Mouse (Mus musculus) G1E (cell line): Measurements from ENCODE around the gene Adm. TPM values are rescaled to one million over a fixed set of nuclear protein-coding genes. Genes with fewer than 3 reads are reported as not detected.
"Not testable (repeated sequence)": the region's sequence is repeated elsewhere in the genome, so short reads cannot be mapped to it uniquely, and the experiment has no call there.

ENCODE experiments used
- ATAC-seq: 2 replicates; pipeline ENCODE4 v1.8.0; 2016; ENCODE audit warnings: mild to moderate bottlenecking; ENCODE audit not compliant: insufficient number of reproducible peaks, poor library complexity, low FRiP score, severe bottlenecking; ENCODE audit errors: extremely low read depth
- DNase-seq: peaks from one replicate; pipeline ENCODE4 v3.0.0; 2012; ENCODE audit warnings: low spot score
- H3K27me3 ChIP-seq: 2 replicates; pipeline ENCODE4 v1.6.1; 2012; ENCODE audit warnings: mild to moderate bottlenecking, low read length, inconsistent platforms; ENCODE audit not compliant: insufficient read depth
- H3K36me3 ChIP-seq: replicated peaks from 2 replicates; pipeline ENCODE3; 2012; ENCODE audit warnings: mild to moderate bottlenecking, inconsistent platforms
- H3K4me1 ChIP-seq: 2 replicates; pipeline ENCODE4 v1.6.1; 2012; ENCODE audit warnings: low read depth, low read length, inconsistent platforms, mixed read lengths; ENCODE audit not compliant: insufficient read depth
- H3K4me3 ChIP-seq: 2 replicates; pipeline ENCODE4 v1.5.1; 2012; ENCODE audit warnings: low read depth, mild to moderate bottlenecking, inconsistent platforms, low read length, moderate library complexity, mixed read lengths
- H3K9me3 ChIP-seq: replicated peaks from 2 replicates; pipeline ENCODE4 v1.6.1; 2012; ENCODE audit warnings: inconsistent platforms
- CTCF ChIP-seq: IDR thresholded peaks from 2 replicates; pipeline ENCODE4 v1.5.1; 2012; ENCODE audit warnings: low read depth, low read length, inconsistent platforms, mixed read lengths
- GATA1 ChIP-seq: IDR thresholded peaks from 2 replicates; pipeline ENCODE4 v1.6.1; 2012; ENCODE audit warnings: borderline replicate concordance, low read length, inconsistent platforms, mixed read lengths
- GATA2 ChIP-seq: IDR thresholded peaks from 2 replicates; pipeline ENCODE4 v1.6.1; 2012; ENCODE audit warnings: low read depth, low read length, inconsistent platforms, borderline replicate concordance
- POLR2AphosphoS5 ChIP-seq: IDR thresholded peaks from 2 replicates; pipeline ENCODE4 v1.6.1; 2012; ENCODE audit warnings: low read depth, low read length, inconsistent platforms; ENCODE audit not compliant: insufficient replicate concordance
- TAL1 ChIP-seq: conservative IDR thresholded peaks from 2 replicates; pipeline ENCODE4 v1.6.1; 2012; ENCODE audit warnings: low read depth, low read length, inconsistent platforms, mixed read lengths
- polyA plus RNA-seq: library from polyadenylated mRNA; stranded (reverse); fragments of >175 nt; gene quantifications from 2 replicates; pipeline ENCODE4 v1.2.3, GENCODE M21; 2012
- total RNA-seq, 2 experiments: library from RNA; stranded (forward) in 1 of 2; stranded (reverse) in 1 of 2; fragments of 200-1000 nt in 1 of 2; fragments of >200 nt in 1 of 2; fragmentation: Nextera tagmentation in 1 of 2; gene quantifications; 2 replicates each; pipeline ENCODE4 v1.2.3; 2014 to 2017

Gene Adm
- total RNA-seq (2014; fragmentation: Nextera tagmentation) (not detected in 2 replicates), total RNA-seq (2017) (not detected in 2 replicates), polyA plus RNA-seq (not detected in 2 replicates)

- Histone ChIP-seq H3K4me3 (no peak within 1 kb of the TSS), H3K36me3 (no peaks in the 10 kb centered on the region), H3K27me3 (peaks cover 27% of the 10 kb centered on the region), H3K9me3 (no peaks in the 10 kb centered on the region), H3K4me1 (peaks cover 3% of the 10 kb centered on the region; the same call in 1 of the 2 replicates)
- ATAC-seq (no peak), DNase-seq (no peak)
- TF ChIP-seq GATA2 (no peak), TAL1 (no peak), POLR2AphosphoS5 (no peak), CTCF (no peak), GATA1 (no peak)
Observed at GRCm38 (mm10) chr7:110627486-110628272, at the start of gene Adm. TSS of gene Adm (plus strand) at chr7:110627661.

GRCm38 (mm10) chr7:110583705-110584104 is 43.8 kb upstream of the Adm start:
- H3K4me1 ChIP-seq = no peaks in the 10 kb centered on the region
- no peak for ATAC-seq
- no peak overlapping the region for H3K4me3 ChIP-seq
- H3K36me3 ChIP-seq = no peaks in the 10 kb centered on the region
- TF ChIP-seq TAL1 = no peak
- no peak for TF ChIP-seq CTCF
- no peak for TF ChIP-seq GATA1
- TF ChIP-seq POLR2AphosphoS5 = no peak
- TF ChIP-seq GATA2 = no peak
- H3K9me3 ChIP-seq = no peaks in the 10 kb centered on the region
- DNase-seq = no peak
- no peaks in the 10 kb centered on the region for H3K27me3 ChIP-seq

GRCm38 (mm10) chr7:110584159-110584558 is 43.3 kb upstream of the Adm start:
- ATAC-seq = no peak
- Histone ChIP-seq H3K27me3 (no peaks in the 10 kb centered on the region), H3K4me3 (no peak overlapping the region), H3K9me3 (no peaks in the 10 kb centered on the region), H3K36me3 (no peaks in the 10 kb centered on the region), H3K4me1 (no peaks in the 10 kb centered on the region)
- TF ChIP-seq TAL1 (no peak), GATA1 (no peak), CTCF (no peak), GATA2 (no peak), POLR2AphosphoS5 (no peak)
- DNase-seq = no peak

GRCm38 (mm10) chr7:110585250-110585649 is 42.2 kb upstream of the Adm start:
- H3K4me3 ChIP-seq = no peak overlapping the region
- H3K36me3 ChIP-seq = no peaks in the 10 kb centered on the region
- no peak for ATAC-seq
- H3K9me3 ChIP-seq = no peaks in the 10 kb centered on the region
- no peak for DNase-seq
- TF ChIP-seq TAL1 (no peak), GATA1 (no peak), POLR2AphosphoS5 (no peak), GATA2 (no peak), CTCF (no peak)
- H3K27me3 ChIP-seq = no peaks in the 10 kb centered on the region
- no peaks in the 10 kb centered on the region for H3K4me1 ChIP-seq

- H3K36me3 ChIP-seq = no peaks in the 10 kb centered on the region
- H3K4me1 ChIP-seq = no peaks in the 10 kb centered on the region
- no peak for TF ChIP-seq CTCF
- no peak for TF ChIP-seq GATA2
- TF ChIP-seq TAL1 = no peak
- TF ChIP-seq POLR2AphosphoS5 = no peak
- no peak for TF ChIP-seq GATA1
- ATAC-seq = no peak
- no peaks in the 10 kb centered on the region for H3K9me3 ChIP-seq
- no peak overlapping the region for H3K4me3 ChIP-seq
- no peak for DNase-seq
- H3K27me3 ChIP-seq = no peaks in the 10 kb centered on the region
Observed at GRCm38 (mm10) chr7:110587721-110588120, 39.7 kb upstream of the Adm start.

GRCm38 (mm10) chr7:110593991-110594390 is 33.5 kb upstream of the Adm start:
- H3K4me1 ChIP-seq, H3K27me3 ChIP-seq, H3K4me3 ChIP-seq, DNase-seq, H3K36me3 ChIP-seq, H3K9me3 ChIP-seq, ATAC-seq: not testable (repeated sequence)
